Mouse (Mus musculus): ENCODE data around the gene Ehd2. TPM values are rescaled to one million over a fixed set of nuclear protein-coding genes. Genes with fewer than 3 reads are reported as not detected.
A peak's percentile ranks its signal among the peaks of the same experiment; 100 is the strongest.

The Ehd2 gene
- 5.4 and 5.6 TPM in 2 replicates for polyA plus RNA-seq (2015; fragmentation: Nextera tagmentation; extraction: Ambion mirVana)

DNA sequence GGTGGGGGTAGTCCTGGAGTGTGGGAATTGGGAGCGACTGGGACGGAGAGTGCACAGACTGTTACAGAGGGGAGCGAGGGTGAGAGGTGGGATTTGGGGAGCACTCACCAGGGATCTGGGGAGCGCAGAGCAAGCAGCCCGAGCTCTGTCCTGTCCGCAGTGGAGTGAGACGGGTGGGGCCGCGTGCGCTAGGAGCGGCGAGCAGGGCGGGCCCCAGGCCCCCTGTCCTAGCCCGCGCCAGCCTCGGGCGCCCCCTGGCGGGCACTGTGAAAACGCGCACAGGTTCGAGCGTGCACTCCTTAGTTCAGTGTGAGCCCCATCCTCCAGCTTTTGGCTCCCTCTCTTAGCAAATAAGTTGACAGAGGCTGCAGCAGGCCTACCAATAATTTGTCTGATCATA lies at the start of gene Ehd2:
Gene Ehd2, minus strand, starts transcription at position 256 of the 400 bp plus-strand sequence.
- Histone ChIP-seq H3K4me3 (replicated peaks; ENCODE audit: low read length) (peak within 1 kb of the TSS; percentile 27), H3K4me2 (ENCODE audit: low read length) (peak within 1 kb of the TSS; percentile 47), H3K9ac (replicated peaks; ENCODE audit: low read depth, low read length) (peak within 1 kb of the TSS; percentile 42; the same call in 1 of the 2 replicates), H3K36me3 (ENCODE audit: control insufficient read depth, insufficient read depth) (peaks cover 9% of the 10 kb centered on the region), H3K4me1 (replicated peaks; ENCODE audit: control insufficient read depth, insufficient read depth, low read length) (peaks cover 15% of the 10 kb centered on the region), H3K27me3 (replicated peaks; ENCODE audit: control insufficient read depth, insufficient read depth, low read length) (no peaks in the 10 kb centered on the region), H3K27ac (ENCODE audit: low read length) (no peak within 1 kb of the TSS), H3K9me3 (ENCODE audit: control insufficient read depth, low read length) (no peaks in the 10 kb centered on the region)
- ATAC-seq = peak; percentile 80
- under 1% methylated on average over 22 of the region's 22 CpGs for WGBS

DNA sequence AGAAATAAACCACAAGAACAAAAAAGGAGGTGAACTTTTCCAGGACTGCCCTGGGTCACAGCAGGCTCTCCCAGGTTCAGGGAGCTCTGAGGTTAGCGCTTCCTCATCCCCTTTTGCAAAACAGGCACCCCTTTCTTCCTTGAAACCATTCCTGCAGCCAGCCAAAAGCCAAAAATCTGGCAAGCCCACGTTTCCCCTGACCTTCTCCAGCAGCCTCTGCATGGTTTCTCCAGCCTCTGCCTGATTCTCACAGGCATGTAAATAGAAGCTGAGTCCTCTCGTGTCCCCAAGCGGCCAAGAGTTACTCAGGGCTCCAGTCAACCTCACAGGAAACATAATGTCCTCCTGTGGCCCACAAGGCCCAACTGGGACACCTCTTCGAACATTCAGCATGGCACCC lies 48.0 kb upstream of the Ehd2 start:
- Histone ChIP-seq H3K27ac (ENCODE audit: low read length) (no peak overlapping the region), H3K4me2 (ENCODE audit: low read length) (no peak overlapping the region), H3K9me3 (ENCODE audit: control insufficient read depth, low read length) (no peaks in the 10 kb centered on the region), H3K4me1 (replicated peaks; ENCODE audit: control insufficient read depth, insufficient read depth, low read length) (no peaks in the 10 kb centered on the region), H3K4me3 (replicated peaks; ENCODE audit: low read length) (no peak overlapping the region), H3K27me3 (replicated peaks; ENCODE audit: control insufficient read depth, insufficient read depth, low read length) (no peaks in the 10 kb centered on the region), H3K9ac (replicated peaks; ENCODE audit: low read depth, low read length) (no peak overlapping the region), H3K36me3 (ENCODE audit: control insufficient read depth, insufficient read depth) (no peaks in the 10 kb centered on the region)
- no peak for ATAC-seq
- 87% methylated on average over 5 of the region's 5 CpGs for WGBS

DNA sequence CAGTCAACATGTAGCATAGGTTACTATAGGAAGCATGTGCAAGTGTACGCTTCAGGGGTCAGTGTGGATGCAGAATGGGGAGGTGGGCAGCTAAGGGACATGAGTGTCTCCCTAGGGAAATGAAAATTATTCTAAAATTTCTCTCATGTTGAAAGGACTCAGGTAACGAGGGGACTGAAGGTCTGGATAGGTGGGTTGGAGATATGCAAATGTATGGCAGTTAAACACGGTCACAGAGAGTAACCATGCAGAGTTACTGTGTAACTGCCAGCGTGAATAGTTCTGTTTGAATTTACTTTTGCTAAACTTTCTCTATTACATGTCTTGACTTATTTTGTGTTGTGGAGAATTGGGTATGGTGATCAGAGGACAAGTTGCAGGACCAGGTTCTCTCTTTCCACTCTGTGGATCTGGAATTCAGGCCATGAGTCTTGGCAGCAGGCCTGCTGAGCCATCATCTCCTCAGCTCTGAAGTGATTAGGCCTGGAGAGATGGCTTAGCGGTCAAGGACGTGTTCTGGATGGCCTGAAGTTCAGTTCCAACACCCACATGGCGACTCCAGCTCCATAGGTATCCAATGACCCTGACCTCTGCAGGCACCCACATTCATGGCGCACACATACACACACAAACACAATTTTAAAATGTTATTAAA lies 47.3 kb upstream of the Ehd2 start:
- ATAC-seq = no peak
- Histone ChIP-seq H3K4me3 (replicated peaks; ENCODE audit: low read length) (no peak overlapping the region), H3K27ac (ENCODE audit: low read length) (no peak overlapping the region), H3K4me2 (ENCODE audit: low read length) (no peak overlapping the region), H3K4me1 (replicated peaks; ENCODE audit: control insufficient read depth, insufficient read depth, low read length) (no peaks in the 10 kb centered on the region), H3K9me3 (ENCODE audit: control insufficient read depth, low read length) (no peaks in the 10 kb centered on the region), H3K9ac (replicated peaks; ENCODE audit: low read depth, low read length) (no peak overlapping the region), H3K27me3 (replicated peaks; ENCODE audit: control insufficient read depth, insufficient read depth, low read length) (no peaks in the 10 kb centered on the region), H3K36me3 (ENCODE audit: control insufficient read depth, insufficient read depth) (no peaks in the 10 kb centered on the region)
- 95% methylated on average over 8 of the region's 8 CpGs for WGBS

DNA sequence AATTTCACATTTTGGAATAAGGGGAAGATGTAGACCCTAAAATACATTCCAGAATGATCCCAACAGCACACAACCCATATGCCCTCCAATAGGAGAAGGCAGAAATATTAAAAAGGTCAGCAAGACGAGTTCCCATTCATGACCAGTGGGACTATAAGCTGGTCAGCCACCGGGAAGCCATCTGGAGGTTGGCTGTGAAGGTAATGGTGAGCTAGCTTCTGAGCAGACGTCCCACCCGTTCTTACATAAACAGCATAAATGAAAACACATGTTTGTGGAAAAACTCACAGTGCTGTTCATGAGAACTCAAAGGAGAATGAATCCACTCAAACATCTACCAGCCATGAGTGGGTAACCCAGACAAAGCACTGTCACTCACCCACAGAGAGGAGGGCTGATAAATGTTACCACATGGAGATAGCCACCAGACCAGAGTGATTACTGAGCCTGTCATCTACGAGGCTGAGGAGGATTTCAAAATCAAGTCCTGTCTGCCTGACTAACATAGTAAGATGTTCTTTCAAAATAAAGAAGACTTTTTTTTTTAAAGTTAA lies 46.4 kb upstream of the Ehd2 start:
- H3K27ac ChIP-seq (ENCODE audit: low read length) = no peak overlapping the region
- no peaks in the 10 kb centered on the region for H3K4me1 ChIP-seq (replicated peaks; ENCODE audit: control insufficient read depth, insufficient read depth, low read length)
- H3K9ac ChIP-seq (replicated peaks; ENCODE audit: low read depth, low read length) = no peak overlapping the region
- no peaks in the 10 kb centered on the region for H3K36me3 ChIP-seq (ENCODE audit: control insufficient read depth, insufficient read depth)
- no peak for ATAC-seq
- no peaks in the 10 kb centered on the region for H3K27me3 ChIP-seq (replicated peaks; ENCODE audit: control insufficient read depth, insufficient read depth, low read length)
- H3K4me2 ChIP-seq (ENCODE audit: low read length) = no peak overlapping the region
- WGBS = 92% methylated on average over 5 of the region's 5 CpGs
- no peak overlapping the region for H3K4me3 ChIP-seq (replicated peaks; ENCODE audit: low read length)
- no peaks in the 10 kb centered on the region for H3K9me3 ChIP-seq (ENCODE audit: control insufficient read depth, low read length)

DNA sequence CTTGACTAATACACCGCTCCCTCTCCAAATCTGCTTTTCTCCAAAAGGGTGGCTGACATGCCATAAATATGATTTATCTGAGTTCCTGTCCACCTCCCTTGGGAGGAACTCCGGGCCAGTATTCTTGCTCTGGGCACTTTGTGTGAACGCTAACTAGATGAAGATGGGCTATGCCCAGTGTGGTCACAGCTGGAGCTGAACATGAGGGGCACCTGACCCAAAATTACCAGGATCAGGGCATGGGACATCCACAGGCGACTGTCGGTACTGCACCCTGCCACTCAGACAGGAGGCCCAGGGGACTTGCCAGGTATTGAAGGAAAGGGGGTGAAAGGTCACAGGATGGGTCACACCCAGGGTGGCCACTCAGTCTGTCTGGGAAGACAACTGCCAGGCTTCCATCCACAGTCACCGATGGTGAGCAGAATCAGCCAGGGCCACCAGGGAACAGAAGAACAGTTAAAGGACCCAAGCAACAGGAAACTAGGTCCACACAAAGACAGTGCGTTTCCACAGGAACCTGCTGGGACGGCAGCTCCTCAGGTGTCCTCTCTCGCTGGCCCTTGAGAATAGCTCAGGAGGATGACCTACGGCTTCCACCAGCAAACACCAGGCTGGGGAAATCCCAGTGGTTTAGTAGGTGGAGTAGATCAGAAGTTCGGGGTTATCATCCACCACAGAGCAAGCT lies 45.4 kb upstream of the Ehd2 start:
- H3K27ac ChIP-seq (ENCODE audit: low read length) = no peak overlapping the region
- no peaks in the 10 kb centered on the region for H3K4me1 ChIP-seq (replicated peaks; ENCODE audit: control insufficient read depth, insufficient read depth, low read length)
- 76% methylated on average over 11 of the region's 11 CpGs for WGBS
- no peak for ATAC-seq
- no peaks in the 10 kb centered on the region for H3K27me3 ChIP-seq (replicated peaks; ENCODE audit: control insufficient read depth, insufficient read depth, low read length)
- no peaks in the 10 kb centered on the region for H3K36me3 ChIP-seq (ENCODE audit: control insufficient read depth, insufficient read depth)
- H3K9me3 ChIP-seq (ENCODE audit: control insufficient read depth, low read length) = no peaks in the 10 kb centered on the region
- no peak overlapping the region for H3K4me2 ChIP-seq (ENCODE audit: low read length)
- H3K4me3 ChIP-seq (replicated peaks; ENCODE audit: low read length) = no peak overlapping the region
- H3K9ac ChIP-seq (replicated peaks; ENCODE audit: low read depth, low read length) = no peak overlapping the region

DNA sequence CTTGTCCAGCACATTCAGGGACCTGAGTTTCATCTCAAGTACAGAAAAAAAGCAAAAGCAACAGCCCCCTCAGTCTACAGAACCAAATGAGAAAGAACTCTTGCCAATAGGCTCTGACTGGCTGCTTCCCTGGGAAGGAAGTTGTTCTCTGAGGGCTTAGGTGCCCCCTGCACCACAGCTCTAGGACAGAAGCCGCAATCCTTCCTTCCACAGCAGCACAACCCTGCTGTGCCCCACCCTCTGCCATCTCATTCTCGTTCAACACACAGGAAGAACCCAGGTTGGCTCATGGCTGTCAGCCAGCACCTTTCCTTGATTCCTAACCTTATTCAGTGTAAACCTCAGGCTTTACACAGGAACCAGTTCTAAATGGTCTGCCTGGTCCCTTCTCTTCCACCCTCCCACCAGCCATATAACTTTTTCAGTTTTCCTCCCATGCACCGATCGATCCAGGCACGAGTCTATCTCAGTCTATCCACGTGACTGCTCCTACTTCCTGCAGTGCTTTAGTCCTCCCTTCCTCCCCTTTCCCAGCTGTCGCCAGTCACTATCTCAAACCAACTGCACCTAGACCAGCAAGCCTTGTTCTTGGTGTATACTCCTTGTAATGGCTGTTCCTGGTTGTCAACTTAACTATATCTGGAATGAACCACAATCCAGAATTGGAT lies 44.2 kb upstream of the Ehd2 start:
- Histone ChIP-seq H3K4me3 (replicated peaks; ENCODE audit: low read length) (no peak overlapping the region), H3K4me2 (ENCODE audit: low read length) (no peak overlapping the region), H3K36me3 (ENCODE audit: control insufficient read depth, insufficient read depth) (no peaks in the 10 kb centered on the region), H3K27me3 (replicated peaks; ENCODE audit: control insufficient read depth, insufficient read depth, low read length) (no peaks in the 10 kb centered on the region), H3K27ac (ENCODE audit: low read length) (no peak overlapping the region), H3K9me3 (ENCODE audit: control insufficient read depth, low read length) (no peaks in the 10 kb centered on the region), H3K9ac (replicated peaks; ENCODE audit: low read depth, low read length) (no peak overlapping the region), H3K4me1 (replicated peaks; ENCODE audit: control insufficient read depth, insufficient read depth, low read length) (no peaks in the 10 kb centered on the region)
- ATAC-seq = no peak
- 90% methylated on average over 7 of the region's 7 CpGs for WGBS

DNA sequence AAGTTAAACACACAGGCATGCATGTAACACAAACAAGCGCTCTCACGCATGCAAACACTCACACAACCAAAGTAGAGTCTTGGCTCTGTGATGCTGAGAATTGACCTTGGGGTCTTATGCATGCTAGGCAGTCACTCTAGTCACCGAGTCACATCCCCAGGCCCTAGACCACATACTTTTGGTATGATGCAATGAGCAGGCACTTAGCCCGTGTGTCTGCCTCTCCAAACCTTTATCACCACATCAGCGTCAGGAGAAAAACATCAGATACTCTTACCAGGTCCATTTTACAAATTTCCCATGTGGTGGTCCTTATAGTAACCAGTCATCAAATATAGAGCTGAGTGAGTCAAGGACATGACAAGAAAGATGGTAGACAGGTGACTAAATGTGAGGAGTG lies 43.3 kb upstream of the Ehd2 start:
- WGBS = 80% methylated on average over 5 of the region's 5 CpGs

DNA sequence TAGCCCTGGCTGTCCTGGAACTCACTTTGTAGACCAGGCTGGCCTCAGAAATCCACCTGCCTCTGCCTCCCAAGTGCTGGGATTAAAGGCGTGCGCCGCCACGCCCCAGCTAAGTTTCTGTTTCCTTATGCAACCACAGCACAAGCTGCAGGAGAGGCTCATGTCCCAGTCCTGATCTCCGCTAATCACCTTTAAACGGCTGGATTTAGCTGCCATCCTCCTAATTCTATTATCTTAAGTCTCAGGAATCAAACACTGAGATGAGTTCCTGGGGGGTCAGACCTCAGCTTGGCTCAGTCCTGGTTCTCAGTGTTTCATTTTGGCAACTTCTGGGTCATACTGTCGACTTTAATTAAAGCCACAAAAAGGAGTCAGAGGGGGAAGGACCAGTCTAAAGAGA lies 42.3 kb upstream of the Ehd2 start:
- WGBS = 88% methylated on average over 7 of the region's 7 CpGs
- Histone ChIP-seq H3K36me3 (ENCODE audit: control insufficient read depth, insufficient read depth) (no peaks in the 10 kb centered on the region), H3K27me3 (replicated peaks; ENCODE audit: control insufficient read depth, insufficient read depth, low read length) (no peaks in the 10 kb centered on the region), H3K27ac (ENCODE audit: low read length) (no peak overlapping the region), H3K4me1 (replicated peaks; ENCODE audit: control insufficient read depth, insufficient read depth, low read length) (no peaks in the 10 kb centered on the region; the same call in 1 of the 2 replicates), H3K4me3 (replicated peaks; ENCODE audit: low read length) (no peak overlapping the region), H3K9ac (replicated peaks; ENCODE audit: low read depth, low read length) (no peak overlapping the region), H3K9me3 (ENCODE audit: control insufficient read depth, low read length) (no peaks in the 10 kb centered on the region), H3K4me2 (ENCODE audit: low read length) (no peak overlapping the region)
- ATAC-seq = no peak

More for the DNA sequence above, 43.3 kb upstream of the Ehd2 start:
- no peaks in the 10 kb centered on the region for H3K36me3 ChIP-seq (ENCODE audit: control insufficient read depth, insufficient read depth)
- H3K9ac ChIP-seq (replicated peaks; ENCODE audit: low read depth, low read length) = no peak overlapping the region
- no peak for ATAC-seq
- H3K4me1 ChIP-seq (replicated peaks; ENCODE audit: control insufficient read depth, insufficient read depth, low read length) = no peaks in the 10 kb centered on the region
- no peak overlapping the region for H3K27ac ChIP-seq (ENCODE audit: low read length)
- no peak overlapping the region for H3K4me3 ChIP-seq (replicated peaks; ENCODE audit: low read length)
- no peaks in the 10 kb centered on the region for H3K27me3 ChIP-seq (replicated peaks; ENCODE audit: control insufficient read depth, insufficient read depth, low read length)
- no peaks in the 10 kb centered on the region for H3K9me3 ChIP-seq (ENCODE audit: control insufficient read depth, low read length)
- H3K4me2 ChIP-seq (ENCODE audit: low read length) = no peak overlapping the region

DNA sequence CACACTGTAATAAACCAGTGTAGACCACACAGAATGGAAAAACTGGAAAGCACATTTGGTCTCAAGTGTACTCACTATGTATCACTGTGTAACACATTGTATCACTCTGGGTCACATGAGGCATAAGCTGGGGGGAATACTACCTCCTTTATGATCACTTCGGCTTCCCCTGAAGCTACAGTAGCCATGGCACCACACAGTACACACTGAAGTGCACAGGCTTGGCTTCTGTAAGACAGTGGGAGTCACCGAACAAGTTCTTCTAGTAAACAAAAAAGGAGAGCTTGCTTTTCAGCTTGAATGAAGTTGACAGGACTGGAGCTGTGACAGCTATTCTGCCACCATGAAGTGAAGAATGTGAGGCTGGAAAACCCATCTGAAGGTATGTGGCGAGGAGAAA lies 37.7 kb upstream of the Ehd2 start:
- Histone ChIP-seq H3K36me3 (ENCODE audit: control insufficient read depth, insufficient read depth) (no peaks in the 10 kb centered on the region), H3K27ac (ENCODE audit: low read length) (no peak overlapping the region), H3K4me2 (ENCODE audit: low read length) (no peak overlapping the region), H3K27me3 (replicated peaks; ENCODE audit: control insufficient read depth, insufficient read depth, low read length) (no peaks in the 10 kb centered on the region), H3K9me3 (ENCODE audit: control insufficient read depth, low read length) (no peaks in the 10 kb centered on the region), H3K9ac (replicated peaks; ENCODE audit: low read depth, low read length) (no peak overlapping the region), H3K4me3 (replicated peaks; ENCODE audit: low read length) (no peak overlapping the region), H3K4me1 (replicated peaks; ENCODE audit: control insufficient read depth, insufficient read depth, low read length) (peaks cover 8% of the 10 kb centered on the region)
- ATAC-seq = no peak
- WGBS = 75% methylated on average over 3 of the region's 3 CpGs

Measured in forebrain, embryonic 16.5 days (tissue).